Comparison of ENCODE assay signal across 13 mouse cellular contexts in genomic region chr11:108140028-108140427, GRCm38 (mm10).
A peak's percentile ranks its signal among the peaks of the same experiment; 100 is the strongest.
DNase-seq lines count a peak whose midpoint lies in the region; ATAC-seq and TF ChIP-seq lines count a peak whose summit lies in the region.
"Had no signal": no experiment of that assay in that cellular context is flagged by ENCODE, and none has a peak within 500 bp of the region (broad histone marks: within the 10 kb centered on the region; RNA-seq: fewer than 3 reads in every experiment).

No protein-coding gene starts in this region.

- H3K9me3 ChIP-seq in forebrain, postnatal 0 days (ENCODE audit: low read length), result no peaks in the 10 kb centered on the region
- H3K9me3 ChIP-seq in forebrain, embryonic 11.5 days (ENCODE audit: control insufficient read depth, low read length), result no peaks in the 10 kb centered on the region
- no peaks in the 10 kb centered on the region for H3K9me3 ChIP-seq in midbrain, embryonic 16.5 days (replicated peaks; ENCODE audit: control insufficient read depth, low read length, poor library complexity, severe bottlenecking)
- H3K9me3 ChIP-seq in midbrain, embryonic 10.5 days (replicated peaks), result no peaks in the 10 kb centered on the region
- H3K9me3 ChIP-seq in hindbrain, embryonic 16.5 days (ENCODE audit: control insufficient read depth, low read length), result no peaks in the 10 kb centered on the region
- H3K9me3 ChIP-seq: forebrain, embryonic 13.5 days; megakaryocyte, embryonic 14.5 days; neural tube, embryonic 13.5 days had no signal

- H3K36me3 ChIP-seq in forebrain, postnatal 0 days (ENCODE audit: insufficient read depth), result no peaks in the 10 kb centered on the region
- H3K36me3 ChIP-seq in forebrain, embryonic 11.5 days (ENCODE audit: control insufficient read depth, insufficient read depth, low read length), result no peaks in the 10 kb centered on the region
- no peaks in the 10 kb centered on the region for H3K36me3 ChIP-seq in midbrain, embryonic 16.5 days (ENCODE audit: control insufficient read depth, insufficient read depth, low read length)
- no peaks in the 10 kb centered on the region for H3K36me3 ChIP-seq in midbrain, embryonic 10.5 days
- H3K36me3 ChIP-seq in hindbrain, embryonic 16.5 days (ENCODE audit: control insufficient read depth, insufficient read depth, low read length), result no peaks in the 10 kb centered on the region
- H3K36me3 ChIP-seq: neural tube, embryonic 13.5 days had no signal

- no peak overlapping the region for H3K9ac ChIP-seq in forebrain, postnatal 0 days
- H3K9ac ChIP-seq in forebrain, embryonic 11.5 days (ENCODE audit: low read length), result no peak overlapping the region
- no peak overlapping the region for H3K9ac ChIP-seq in midbrain, embryonic 16.5 days (ENCODE audit: low read depth, low read length)
- no peak overlapping the region for H3K9ac ChIP-seq in hindbrain, embryonic 16.5 days (ENCODE audit: low read depth, low read length)
- H3K9ac ChIP-seq: forebrain, embryonic 13.5 days; neural tube, embryonic 13.5 days had no signal

- no peaks in the 10 kb centered on the region for H3K27me3 ChIP-seq in forebrain, postnatal 0 days (ENCODE audit: insufficient read depth, low read length)
- no peaks in the 10 kb centered on the region for H3K27me3 ChIP-seq in forebrain, embryonic 11.5 days (ENCODE audit: control insufficient read depth, insufficient read depth, low read length)
- no peaks in the 10 kb centered on the region for H3K27me3 ChIP-seq in midbrain, embryonic 16.5 days (ENCODE audit: control insufficient read depth, insufficient read depth, low read depth, low read length)
- H3K27me3 ChIP-seq in midbrain, embryonic 10.5 days (ENCODE audit: low read depth, poor library complexity, severe bottlenecking), result 0 out of 2 replicates have a peak, but pooled peaks cover 3% of the 10 kb centered on the region
- no peaks in the 10 kb centered on the region for H3K27me3 ChIP-seq in hindbrain, embryonic 16.5 days (replicated peaks; ENCODE audit: control insufficient read depth, insufficient read depth, low read length)
- H3K27me3 ChIP-seq: forebrain, embryonic 13.5 days; megakaryocyte, embryonic 14.5 days; neural tube, embryonic 13.5 days had no signal

- TF ChIP-seq CTCF in forebrain, postnatal 0 days (IDR thresholded peaks at IDR 0.05; ENCODE audit: low read depth), result no peak

- ATAC-seq in forebrain, postnatal 0 days, result no peak
- no peak for ATAC-seq in forebrain, embryonic 11.5 days (replicated peaks; ENCODE audit: low FRiP score)
- no peak for ATAC-seq in midbrain, embryonic 16.5 days
- ATAC-seq in erythroid progenitor cell, adult 5-6 weeks (replicated peaks; ENCODE audit: low FRiP score, poor library complexity, severe bottlenecking), result no peak
- ATAC-seq in hindbrain, embryonic 16.5 days, result no peak
- ATAC-seq: forebrain, embryonic 13.5 days had no signal

- WGBS in forebrain, postnatal 0 days, result 64% methylated on average over 7 of the region's 7 CpGs
- 79% methylated on average over 7 of the region's 7 CpGs for WGBS in forebrain, embryonic 11.5 days
- 64% methylated on average over 7 of the region's 7 CpGs for WGBS in midbrain, embryonic 16.5 days
- WGBS in midbrain, embryonic 10.5 days, result 79% methylated on average over 7 of the region's 7 CpGs
- WGBS in hindbrain, embryonic 16.5 days, result 74% methylated on average over 7 of the region's 7 CpGs

- H3K4me3 ChIP-seq in forebrain, postnatal 0 days (ENCODE audit: low read depth, low read length), result no peak overlapping the region
- no peak overlapping the region for H3K4me3 ChIP-seq in forebrain, embryonic 11.5 days (ENCODE audit: low read depth, low read length)
- no peak overlapping the region for H3K4me3 ChIP-seq in midbrain, embryonic 16.5 days (ENCODE audit: low read depth, low read length)
- H3K4me3 ChIP-seq in midbrain, embryonic 10.5 days, result no peak overlapping the region
- no peak overlapping the region for H3K4me3 ChIP-seq in hindbrain, embryonic 16.5 days (ENCODE audit: low read length)
- H3K4me3 ChIP-seq: forebrain, embryonic 13.5 days; megakaryocyte, embryonic 14.5 days; neural tube, embryonic 13.5 days had no signal

- H3K4me2 ChIP-seq in forebrain, postnatal 0 days (ENCODE audit: low read depth), result no peak overlapping the region
- no peak overlapping the region for H3K4me2 ChIP-seq in forebrain, embryonic 11.5 days (ENCODE audit: low read depth, low read length, severe bottlenecking)
- no peak overlapping the region; the same call in 1 of the 2 replicates for H3K4me2 ChIP-seq in midbrain, embryonic 16.5 days (ENCODE audit: low read length)
- H3K4me2 ChIP-seq in hindbrain, embryonic 16.5 days (ENCODE audit: low read length), result no peak overlapping the region
- H3K4me2 ChIP-seq: forebrain, embryonic 13.5 days; neural tube, embryonic 13.5 days had no signal

- DNase-seq in forebrain, postnatal 0 days, result no peak
- DNase-seq in forebrain, embryonic 11.5 days (ENCODE audit: low spot score), result no peak
- no peak for DNase-seq in midbrain, embryonic 10.5 days (ENCODE audit: low spot score)
- peak; percentile 52 for DNase-seq in kidney, postnatal 14 days
- peak; percentile 87 for DNase-seq in lung, postnatal 36 days
- DNase-seq: heart, postnatal 36 days; thymus, postnatal 25 days had no signal

- H3K27ac ChIP-seq in forebrain, postnatal 0 days (ENCODE audit: low read depth, low read length), result 0 out of 2 replicates have a peak overlapping the region, but pooled peaks have one; percentile 62
- no peak overlapping the region for H3K27ac ChIP-seq in forebrain, embryonic 11.5 days (ENCODE audit: low read depth, low read length)
- peak overlapping the region; percentile 62 for H3K27ac ChIP-seq in midbrain, embryonic 16.5 days (ENCODE audit: low read length)
- H3K27ac ChIP-seq in midbrain, embryonic 10.5 days (replicated peaks), result no peak overlapping the region
- no peak overlapping the region for H3K27ac ChIP-seq in hindbrain, embryonic 16.5 days (ENCODE audit: low read depth, low read length)
- H3K27ac ChIP-seq: forebrain, embryonic 13.5 days; neural tube, embryonic 13.5 days had no signal

- 0 out of 2 replicates have a peak, but pooled peaks cover 18% of the 10 kb centered on the region for H3K4me1 ChIP-seq in forebrain, postnatal 0 days (ENCODE audit: insufficient read depth)
- no peaks in the 10 kb centered on the region; the same call in 1 of the 2 replicates for H3K4me1 ChIP-seq in forebrain, embryonic 11.5 days (replicated peaks; ENCODE audit: control insufficient read depth, insufficient read depth, low read length)
- peaks cover 26% of the 10 kb centered on the region for H3K4me1 ChIP-seq in midbrain, embryonic 16.5 days (ENCODE audit: control insufficient read depth, insufficient read depth, low read length)
- peaks cover 27% of the 10 kb centered on the region for H3K4me1 ChIP-seq in midbrain, embryonic 10.5 days
- H3K4me1 ChIP-seq in hindbrain, embryonic 16.5 days (ENCODE audit: control insufficient read depth, insufficient read depth, low read depth, low read length), result peaks cover 15% of the 10 kb centered on the region

Comparison
In these comparisons a context has a peak if more than half of its experiments do, and no peak if none do; other contexts are left out.
1. H3K27ac ChIP-seq: peak in forebrain, postnatal 0 days (single experiment) and midbrain, embryonic 16.5 days (single experiment); none in forebrain, embryonic 11.5 days (single experiment), midbrain, embryonic 10.5 days (single experiment) and hindbrain, embryonic 16.5 days (single experiment).
2. DNase-seq: peak in kidney, postnatal 14 days (single experiment) and lung, postnatal 36 days (single experiment); none in forebrain, postnatal 0 days (single experiment), forebrain, embryonic 11.5 days (single experiment) and midbrain, embryonic 10.5 days (single experiment).